Mouse (Mus musculus) thymus, adult 2 months (tissue): ENCODE measurements around the gene Hsd17b14.
A peak's percentile ranks its signal among the peaks of the same experiment; 100 is the strongest.

Experiments
- CTCF ChIP-seq: fragments of 200-500 bp; IDR thresholded peaks from 2 replicates; pipeline ENCODE4 v1.5.1; 2012; ENCODE audit warnings: mild to moderate bottlenecking, control low read depth, low read length, moderate library complexity, borderline replicate concordance; ENCODE audit not compliant: control insufficient read depth, poor library complexity, insufficient read depth; ENCODE audit errors: extremely low read depth
- POLR2A ChIP-seq: fragments of 200-500 bp; IDR thresholded peaks from 2 replicates; pipeline ENCODE4 v1.6.1; 2012; ENCODE audit warnings: mild to moderate bottlenecking, low read length, control low read depth, moderate library complexity; ENCODE audit not compliant: control insufficient read depth, poor library complexity, insufficient read depth; ENCODE audit errors: extremely low read depth

GRCm38 (mm10) chr7:45593118-45593815 lies 38.6 kb downstream of the Hsd17b14 start:
- TF ChIP-seq POLR2A = no peak
- peak; percentile 91 for TF ChIP-seq CTCF
